Mouse (Mus musculus): ENCODE data around the gene Cyp2d9.
"Not testable (repeated sequence)": the region's sequence is repeated elsewhere in the genome, so short reads cannot be mapped to it uniquely, and the experiment has no call there.

Cyp2d9 gene

DNA sequence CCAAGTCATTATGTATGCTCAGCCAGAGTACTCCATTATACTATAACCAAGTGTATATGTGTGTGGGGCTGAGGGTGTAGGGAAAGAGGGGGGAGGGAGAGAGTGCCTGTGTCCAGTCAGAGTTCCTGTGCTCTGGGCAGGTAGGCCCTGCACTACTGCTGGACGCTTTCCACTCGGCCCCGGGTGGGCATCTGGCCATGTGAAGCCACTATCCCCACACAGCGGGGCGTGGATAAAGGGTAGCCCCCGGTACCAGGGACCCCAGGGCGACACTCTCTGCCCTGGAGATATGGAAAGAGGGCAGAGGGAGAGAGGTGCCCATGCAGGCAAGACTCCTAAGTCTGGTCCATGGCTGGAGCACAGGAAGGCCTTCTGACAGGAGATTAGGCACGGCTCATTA lies 12.0 kb downstream of the Cyp2d9 start:
- in situ Hi-C loops (cut with MboI; ENCODE audit: unreplicated experiment in 2 of 2) = no loop called here

DNA sequence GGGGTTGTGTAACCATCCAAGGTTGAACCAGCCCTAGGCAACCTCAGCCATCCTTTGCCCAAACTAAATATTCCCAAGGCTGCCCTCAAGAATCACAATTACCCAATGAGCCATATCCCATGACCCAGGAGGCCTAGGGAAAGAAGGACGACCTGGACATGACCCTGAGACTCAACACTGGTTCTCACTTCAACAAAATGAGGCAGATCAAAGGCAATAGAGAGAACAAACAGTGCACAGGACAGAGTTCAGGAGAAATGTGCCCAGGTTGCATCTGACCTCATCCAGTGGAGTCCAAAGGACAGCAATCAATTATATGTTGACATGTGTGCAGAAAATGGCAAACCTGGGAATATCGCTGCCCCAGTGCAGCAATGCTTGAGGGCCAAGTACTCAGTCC lies 16.8 kb downstream of the Cyp2d9 start:
- in situ Hi-C loops (cut with MboI; ENCODE audit: unreplicated experiment in 2 of 2) = not testable (repeated sequence)

DNA sequence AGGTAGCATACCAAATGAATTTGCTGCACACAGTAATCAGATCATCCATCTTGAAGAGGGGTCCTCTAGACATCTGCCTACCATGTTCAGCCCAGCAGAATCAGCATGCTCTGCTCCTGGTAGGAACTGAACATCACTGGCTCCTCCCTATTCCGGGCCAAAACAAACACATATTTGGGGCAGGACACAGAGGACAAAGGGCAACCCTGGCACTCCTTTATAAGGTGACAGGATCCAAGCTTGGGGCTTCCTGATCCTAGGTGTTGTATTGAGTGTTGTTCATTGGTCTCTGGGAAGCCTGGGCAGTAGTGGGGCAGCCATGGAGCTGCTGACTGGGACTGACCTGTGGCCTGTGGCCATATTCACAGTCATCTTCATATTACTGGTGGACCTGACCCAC lies 18.9 kb downstream of the Cyp2d9 start:
- in situ Hi-C loops (cut with MboI; ENCODE audit: unreplicated experiment in 2 of 2) = not testable (repeated sequence)

DNA sequence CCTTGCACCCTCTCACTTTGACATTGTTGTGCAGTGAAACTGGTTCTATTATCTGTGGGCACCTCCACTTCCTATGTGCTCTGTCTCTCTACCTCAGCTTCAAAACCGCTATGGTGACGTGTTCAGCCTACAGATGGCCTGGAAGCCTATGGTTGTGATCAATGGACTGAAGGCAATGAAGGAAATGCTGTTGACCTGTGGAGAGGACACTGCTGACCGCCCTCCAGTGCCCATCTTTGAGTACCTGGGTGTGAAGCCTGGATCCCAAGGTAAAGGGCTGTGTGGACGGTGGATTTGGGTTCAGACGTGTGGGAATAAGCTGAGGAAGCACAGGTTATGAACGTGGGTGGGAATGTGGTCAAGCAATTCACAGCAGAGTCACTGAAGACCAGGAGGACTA lies 20.3 kb downstream of the Cyp2d9 start:
- in situ Hi-C loops (cut with MboI; ENCODE audit: unreplicated experiment in 2 of 2) = not testable (repeated sequence)

DNA sequence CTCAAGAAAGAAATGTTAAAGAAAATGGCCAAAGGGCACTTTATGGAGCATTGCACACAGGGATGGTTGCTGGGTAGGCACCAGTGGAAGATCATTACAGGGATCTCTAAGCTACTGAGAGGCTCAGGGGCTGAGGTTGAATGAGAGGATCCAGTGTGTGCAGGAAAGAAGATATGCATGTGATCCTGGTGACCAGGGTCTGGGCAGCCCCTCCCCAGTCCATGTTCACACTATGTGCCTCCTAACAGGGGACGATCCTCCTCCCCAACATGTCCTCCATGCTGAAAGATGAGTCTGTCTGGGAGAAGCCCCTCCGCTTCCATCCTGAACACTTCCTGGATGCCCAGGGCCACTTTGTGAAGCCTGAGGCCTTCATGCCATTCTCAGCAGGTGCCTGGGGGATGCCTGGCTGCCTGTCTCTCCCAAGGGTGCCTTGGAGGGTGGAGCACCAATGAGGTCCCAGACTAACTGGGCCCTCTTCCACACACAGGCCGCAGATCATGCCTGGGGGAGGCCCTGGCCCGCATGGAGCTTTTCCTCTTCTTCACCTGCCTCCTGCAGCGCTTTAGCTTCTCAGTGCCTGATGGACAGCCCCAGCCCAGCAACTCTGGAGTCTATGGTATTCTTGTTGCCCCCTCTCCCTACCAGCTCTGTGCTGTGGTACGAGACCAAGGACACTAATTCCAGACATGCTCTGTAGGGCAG lies 23.0 kb downstream of the Cyp2d9 start:
- in situ Hi-C loops (cut with MboI; ENCODE audit: unreplicated experiment in 2 of 2) = not testable (repeated sequence)

DNA sequence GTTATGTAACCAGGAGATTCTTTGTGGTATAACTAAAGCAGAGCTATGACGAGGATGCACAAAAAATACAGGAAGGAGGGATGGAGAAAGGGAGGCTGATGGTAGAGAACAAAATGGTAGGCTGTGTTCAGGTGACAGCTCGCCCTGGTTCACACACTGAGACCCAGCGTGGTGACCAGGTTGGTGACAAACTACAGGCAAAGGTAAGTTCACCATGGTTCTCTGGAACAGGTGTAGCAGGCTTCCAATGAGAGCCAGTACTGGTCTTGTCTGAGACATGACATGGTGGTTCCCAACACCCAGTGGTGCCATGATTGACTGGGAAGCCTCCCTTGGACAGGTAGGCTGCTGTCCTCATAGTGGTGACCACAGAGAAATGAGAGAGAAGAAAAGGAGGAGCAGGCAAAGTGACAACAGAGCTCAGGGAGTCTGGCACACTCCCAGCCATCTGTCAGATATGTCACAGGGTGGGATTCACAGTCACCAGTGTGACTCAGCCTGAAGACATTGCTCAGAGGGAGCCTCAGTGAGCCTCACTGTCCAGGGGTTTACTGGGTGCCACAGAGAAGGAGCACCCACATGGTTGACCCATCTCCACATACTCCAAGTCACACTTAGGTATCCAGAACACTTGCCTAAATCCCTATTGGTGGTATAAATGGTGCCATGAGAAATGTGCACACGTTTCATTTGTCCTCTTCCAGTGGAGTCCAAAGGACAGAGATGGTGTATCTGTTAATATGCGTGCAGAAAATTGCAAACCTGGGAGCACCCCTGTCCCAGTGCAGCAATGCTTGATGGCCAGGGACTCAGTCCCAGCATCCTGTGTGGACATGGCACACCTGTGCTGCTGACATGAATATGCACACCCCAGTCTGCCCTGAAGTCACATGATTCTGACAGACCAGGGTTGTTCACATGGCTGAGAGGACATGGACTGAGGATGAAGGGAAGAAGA lies 24.1 kb downstream of the Cyp2d9 start:
- in situ Hi-C loops (cut with MboI; ENCODE audit: unreplicated experiment in 2 of 2) = no loop called here

DNA sequence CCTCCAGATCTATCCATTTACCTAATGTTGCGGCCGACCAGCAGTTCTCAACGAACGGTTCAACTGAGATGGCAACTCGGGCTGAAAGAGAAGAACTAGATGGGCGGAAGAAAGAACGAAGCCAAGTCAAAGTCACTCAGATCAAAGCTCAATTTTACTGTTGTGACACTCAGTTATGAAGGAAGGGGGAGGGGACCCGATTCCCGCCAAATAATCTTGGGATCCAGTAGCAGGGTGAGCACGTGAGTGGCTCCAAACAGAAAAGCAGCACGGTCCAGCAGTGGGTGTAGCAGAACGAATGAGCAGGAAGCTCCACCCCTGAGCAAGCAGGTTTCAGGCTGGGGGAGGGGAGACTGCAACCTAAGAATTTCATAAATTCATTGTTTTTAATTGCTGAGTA lies 26.0 kb downstream of the Cyp2d9 start:
- in situ Hi-C loops (cut with MboI; ENCODE audit: unreplicated experiment in 2 of 2) = not testable (repeated sequence)

DNA sequence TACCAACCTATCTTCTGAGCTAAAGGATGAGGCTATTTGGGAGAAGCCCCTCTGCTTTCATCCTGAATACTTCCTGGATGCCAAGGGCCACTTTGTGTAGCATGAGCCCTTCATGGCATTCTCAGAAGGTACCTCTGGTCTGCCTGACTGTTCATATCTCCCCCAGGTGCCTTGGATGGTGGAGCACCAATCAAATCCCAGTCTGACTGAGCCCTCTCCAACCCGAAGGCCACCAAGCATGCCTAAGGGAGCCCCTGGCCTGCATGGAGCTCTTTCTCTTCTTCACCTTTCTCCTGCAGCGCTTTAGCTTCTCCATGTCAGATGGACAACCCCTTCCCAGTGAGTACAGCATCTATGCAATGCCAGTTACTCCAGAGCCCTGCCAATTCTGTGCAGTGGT lies 31.5 kb downstream of the Cyp2d9 start:
- in situ Hi-C loops (cut with MboI; ENCODE audit: unreplicated experiment in 2 of 2) = no loop called here

DNA sequence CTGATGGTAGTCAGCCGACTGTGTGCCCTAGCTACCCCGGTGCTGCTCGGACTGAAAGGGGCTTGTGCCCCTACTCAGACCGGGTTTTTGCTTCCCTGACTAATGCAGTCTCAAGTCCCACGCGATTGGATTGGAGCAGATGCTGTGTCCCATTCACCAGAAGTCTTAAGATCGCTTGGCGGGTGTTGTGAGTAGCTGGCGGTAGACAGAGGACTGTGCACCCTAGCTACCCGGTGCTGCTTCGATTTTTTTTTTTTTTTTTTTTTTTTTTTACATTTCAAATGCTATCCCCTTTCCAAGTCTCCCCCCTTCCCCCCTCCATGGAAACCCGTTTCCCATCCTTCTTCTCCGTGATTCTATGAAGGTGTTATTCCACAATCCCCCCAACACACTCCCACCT lies 61.0 kb downstream of the Cyp2d9 start:
- in situ Hi-C loops (cut with MboI; ENCODE audit: unreplicated experiment in 2 of 2) = not testable (repeated sequence)
